Mouse (Mus musculus): ENCODE measurements around the gene Gm9833. TPM values are rescaled to one million over a fixed set of nuclear protein-coding genes. Genes with fewer than 3 reads are reported as not detected.
"Not testable (repeated sequence)": the region's sequence is repeated elsewhere in the genome, so short reads cannot be mapped to it uniquely, and the experiment has no call there.

Gm9833 gene
- total RNA-seq (2021): 1 to 10 TPM; 4.0 to 4.6 TPM
- long read RNA-seq, experiment 1: 0 reads
- long read RNA-seq, experiment 2: 0 reads

DNA sequence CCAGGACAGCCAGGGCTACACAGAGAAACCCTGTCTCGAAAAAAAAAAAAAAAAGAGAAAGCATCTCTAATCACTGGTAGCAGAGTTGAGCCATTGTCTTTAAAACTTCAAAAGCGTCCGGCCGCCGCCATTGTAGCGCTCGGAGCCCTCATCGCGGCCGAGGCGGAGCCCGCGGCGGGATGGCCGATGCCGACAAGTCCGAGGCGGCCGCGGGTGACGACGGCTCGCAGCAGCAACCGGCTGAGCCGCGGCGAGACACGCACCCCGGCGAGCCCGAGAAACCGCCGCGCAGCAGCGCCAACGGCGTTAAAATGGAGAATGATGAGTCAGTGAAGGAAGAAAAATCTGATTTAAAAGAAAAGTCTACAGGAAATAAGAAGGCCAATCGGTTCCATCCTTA lies at the start of gene Gm9833:
Gene Gm9833, plus strand, starts transcription at position 117 of the 400 bp plus-strand sequence.
- DNase-seq (ENCODE audit: low spot score in 2 of 2): not testable (repeated sequence)

DNA sequence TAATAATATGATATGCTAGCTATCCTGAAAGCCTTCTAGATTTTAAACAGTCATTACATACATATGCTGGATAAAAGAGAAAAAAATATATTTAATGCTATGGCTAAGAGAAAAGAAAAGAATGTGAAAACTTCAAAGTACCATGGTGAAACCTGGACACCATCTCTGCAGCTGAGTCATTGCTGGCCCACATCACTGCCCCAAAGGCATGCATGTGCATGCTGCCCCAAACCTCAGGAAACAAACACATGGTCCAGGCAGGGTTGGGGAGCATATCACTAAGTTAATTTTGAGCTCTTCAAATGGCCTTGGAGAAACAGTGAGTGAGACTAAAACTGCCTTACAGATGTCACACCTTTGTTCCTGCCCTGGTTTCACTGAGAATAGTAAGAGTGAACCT lies 17.8 kb upstream of the Gm9833 start:
- DNase-seq (ENCODE audit: low spot score in 2 of 2): no peak

DNA sequence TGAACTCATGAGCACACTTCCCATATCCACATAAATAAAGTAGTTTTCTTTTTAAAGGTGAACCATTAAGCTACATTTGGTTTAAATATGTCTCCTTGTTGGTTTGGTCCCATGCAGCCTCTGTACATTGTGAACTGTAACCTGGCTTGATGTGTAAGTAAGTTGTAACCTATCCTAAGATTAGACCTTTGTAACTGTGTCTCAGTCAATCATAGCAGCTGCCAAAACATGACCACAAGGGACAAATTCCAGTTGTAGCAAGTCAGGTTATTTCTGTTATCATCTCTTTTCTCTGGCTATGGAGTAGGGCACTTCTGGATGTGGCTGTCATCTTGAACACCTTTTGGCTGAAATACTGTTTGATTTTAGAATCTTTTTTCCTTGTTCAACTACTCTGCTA lies 12.1 kb upstream of the Gm9833 start:
- DNase-seq (ENCODE audit: low spot score in 2 of 2): no peak

DNA sequence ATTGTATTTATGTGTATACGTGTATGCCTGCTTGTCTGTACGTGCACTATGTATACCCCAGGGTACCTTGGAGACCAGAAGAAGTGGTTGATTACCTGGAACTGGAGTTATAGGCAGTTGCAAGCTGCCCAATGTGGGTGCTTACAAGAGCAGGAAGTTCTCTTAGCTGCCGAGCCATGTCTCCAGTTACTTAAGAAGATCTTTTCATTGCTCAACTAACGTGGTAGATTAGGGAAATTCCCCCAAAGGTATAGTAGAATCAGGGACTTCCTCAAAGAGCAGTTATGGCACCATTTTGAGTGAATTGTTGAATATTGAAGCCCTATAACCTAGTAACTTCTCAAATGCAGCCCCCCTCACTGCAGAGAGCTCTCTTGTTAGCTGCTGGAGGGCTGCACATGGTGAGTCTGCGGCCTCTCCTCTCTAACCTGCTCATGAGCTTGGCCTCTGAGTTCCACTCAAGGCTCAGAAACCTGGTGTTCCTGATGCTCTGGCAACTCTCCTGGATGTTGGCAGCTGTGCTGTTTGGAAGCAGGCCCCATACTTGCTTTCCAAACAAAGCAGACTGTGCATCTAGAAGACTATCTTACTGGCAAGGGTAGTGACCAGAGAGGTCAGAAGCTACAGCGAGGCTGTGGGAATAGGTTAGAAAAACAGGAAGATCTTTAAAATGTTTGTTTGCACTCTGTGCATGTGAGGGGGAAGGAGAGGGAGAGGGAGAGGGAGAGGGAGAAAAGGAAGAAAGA lies 10.6 kb upstream of the Gm9833 start:
- no peak for DNase-seq (ENCODE audit: low spot score in 2 of 2)

DNA sequence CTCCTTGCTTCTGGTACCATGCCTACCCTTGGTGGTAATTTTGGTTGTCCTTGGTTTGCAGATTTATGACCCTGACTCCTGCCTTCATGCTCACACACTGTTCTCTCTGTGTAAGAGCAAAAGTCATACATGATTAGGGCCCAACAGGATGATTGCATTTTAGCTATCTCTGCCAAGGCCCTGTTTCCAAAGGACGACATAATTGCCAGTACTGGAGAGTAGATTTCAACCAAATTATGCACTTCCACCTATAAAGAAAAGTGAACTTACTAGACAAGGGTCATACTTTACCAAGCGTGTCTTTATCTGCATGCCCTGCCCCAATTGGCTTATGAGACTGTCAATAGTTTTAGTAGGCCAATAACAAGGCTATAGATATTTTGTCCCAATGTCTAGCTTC lies 9.8 kb upstream of the Gm9833 start:
- no peak for DNase-seq (ENCODE audit: low spot score in 2 of 2)

DNA sequence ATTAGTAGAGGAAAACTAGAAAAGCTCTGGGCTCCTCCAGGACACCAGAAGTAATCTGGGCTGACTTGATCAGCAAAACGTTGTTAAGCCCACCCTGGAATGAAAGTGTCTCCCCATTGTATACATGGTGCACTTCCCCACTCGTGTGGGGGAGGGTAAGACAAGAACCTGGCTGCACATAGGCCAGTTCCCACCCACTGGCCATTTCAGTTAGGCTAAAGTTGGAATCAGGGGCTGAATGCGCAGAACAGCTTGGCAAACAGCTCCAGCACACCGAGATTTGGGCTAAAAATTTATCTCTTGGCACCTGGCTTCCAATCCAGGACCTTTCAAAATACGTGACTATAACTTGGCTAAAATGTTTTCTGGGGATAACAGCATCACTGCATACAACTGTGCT lies 6.6 kb upstream of the Gm9833 start:
- no peak for DNase-seq (ENCODE audit: low spot score in 2 of 2)

DNA sequence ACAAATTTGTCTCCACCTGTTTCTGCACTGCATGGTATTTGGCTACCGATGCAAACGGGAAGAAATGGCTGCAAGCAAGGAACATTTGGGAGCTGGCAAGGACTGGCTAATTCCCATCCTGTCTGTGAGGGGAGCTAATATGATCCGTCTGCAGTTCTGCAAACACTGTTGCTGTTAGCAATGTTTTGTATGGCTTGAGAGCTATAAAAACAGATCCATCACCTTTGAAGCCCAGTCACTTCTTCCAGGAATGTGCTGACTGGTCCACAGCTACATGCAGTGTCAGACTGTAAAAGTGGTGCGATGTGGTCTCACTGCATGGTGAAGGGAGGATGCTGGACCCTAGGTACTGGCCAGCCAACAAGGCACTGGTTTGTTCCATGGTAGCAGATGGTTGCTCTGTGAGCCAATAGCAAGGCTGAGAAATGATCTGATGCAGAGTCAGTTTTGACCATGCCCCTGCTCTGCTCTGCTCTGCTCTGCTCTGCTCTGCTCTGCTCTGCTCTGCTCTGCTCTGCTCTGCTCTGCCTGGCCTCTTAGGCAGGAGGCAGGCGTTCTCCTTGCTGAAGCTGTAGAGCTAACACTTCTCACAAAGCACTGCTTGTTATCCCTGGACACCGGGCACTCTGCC lies 5.9 kb upstream of the Gm9833 start:
- DNase-seq (ENCODE audit: low spot score in 2 of 2): no peak

DNA sequence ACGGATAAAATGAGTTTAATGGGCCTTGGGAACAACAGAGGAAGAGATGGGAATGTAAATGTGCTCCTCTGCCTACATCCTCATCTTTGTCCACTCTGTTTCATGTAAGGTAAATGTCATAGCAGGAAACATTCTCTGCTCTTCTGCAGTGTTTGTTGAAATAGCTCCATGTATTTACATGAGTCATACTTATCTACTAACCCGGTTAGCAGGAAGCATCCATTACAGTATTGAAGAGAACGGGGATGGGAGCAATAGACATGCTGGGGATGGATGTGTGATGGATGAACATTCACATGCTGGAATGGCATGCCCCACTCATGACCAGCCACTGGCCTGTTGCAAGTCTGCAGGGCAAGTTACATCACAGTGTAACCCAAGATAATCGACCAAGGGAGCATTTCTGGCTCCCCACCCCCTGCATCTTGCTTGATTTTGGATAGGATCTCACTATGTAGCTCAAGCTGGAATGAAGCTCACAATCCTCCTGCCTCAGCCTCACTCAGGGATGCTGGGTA lies 5.3 kb upstream of the Gm9833 start:
- DNase-seq (ENCODE audit: low spot score in 2 of 2): no peak

DNA sequence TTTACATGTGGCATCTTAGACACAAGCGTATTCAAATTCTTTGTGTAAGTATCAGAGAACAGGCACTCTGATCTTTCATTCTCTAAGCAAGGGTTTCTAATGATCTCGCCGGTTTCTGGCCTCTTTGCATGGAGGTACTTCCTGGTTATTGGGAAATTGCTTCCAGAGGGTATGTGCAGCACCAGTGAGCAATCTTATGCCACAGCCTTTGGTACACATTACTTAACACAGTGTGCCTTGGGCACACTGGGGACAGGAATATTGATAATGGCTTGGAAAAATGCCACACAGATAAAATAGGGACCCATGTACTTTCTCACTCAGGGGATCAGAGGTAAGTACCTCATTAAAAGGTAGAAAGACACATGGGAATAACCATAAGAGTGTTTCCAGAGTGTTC lies 3.8 kb upstream of the Gm9833 start:
- no peak for DNase-seq (ENCODE audit: low spot score in 2 of 2)

DNA sequence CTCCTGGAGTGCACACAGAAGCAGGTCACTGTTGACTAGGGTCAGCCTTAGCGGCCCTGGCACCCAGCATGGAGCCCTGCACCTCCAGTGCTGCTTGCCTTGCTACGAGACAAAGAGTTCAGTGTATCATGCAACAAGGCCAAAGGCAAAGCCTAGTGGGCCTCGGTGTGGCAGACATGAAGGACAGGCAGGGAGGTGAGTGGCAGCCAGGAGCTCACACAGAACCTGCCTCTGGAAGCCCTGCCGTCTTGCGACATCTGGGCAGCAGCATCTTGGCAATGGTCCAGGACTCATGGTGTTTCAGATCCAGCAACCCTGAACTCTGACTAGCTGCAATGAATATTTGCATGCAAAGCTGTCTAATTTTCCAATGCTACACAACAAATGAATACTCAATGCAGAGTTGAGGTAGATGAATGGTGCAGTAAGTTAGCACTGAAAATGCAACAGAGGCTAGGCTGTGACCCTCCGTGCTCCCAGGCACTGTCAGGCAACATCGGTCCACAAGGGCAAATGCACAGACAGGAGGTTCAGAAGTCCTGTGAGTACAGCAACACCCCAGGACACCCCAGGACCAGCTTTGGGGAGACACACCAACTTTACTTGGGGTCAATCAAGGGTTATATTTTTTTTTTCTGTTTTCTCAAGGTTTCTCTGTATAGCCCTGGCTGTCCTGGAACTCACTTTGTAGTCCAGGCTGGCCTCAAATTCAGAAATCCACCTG lies 2.4 kb upstream of the Gm9833 start:
- DNase-seq (ENCODE audit: low spot score in 2 of 2): no peak

DNA sequence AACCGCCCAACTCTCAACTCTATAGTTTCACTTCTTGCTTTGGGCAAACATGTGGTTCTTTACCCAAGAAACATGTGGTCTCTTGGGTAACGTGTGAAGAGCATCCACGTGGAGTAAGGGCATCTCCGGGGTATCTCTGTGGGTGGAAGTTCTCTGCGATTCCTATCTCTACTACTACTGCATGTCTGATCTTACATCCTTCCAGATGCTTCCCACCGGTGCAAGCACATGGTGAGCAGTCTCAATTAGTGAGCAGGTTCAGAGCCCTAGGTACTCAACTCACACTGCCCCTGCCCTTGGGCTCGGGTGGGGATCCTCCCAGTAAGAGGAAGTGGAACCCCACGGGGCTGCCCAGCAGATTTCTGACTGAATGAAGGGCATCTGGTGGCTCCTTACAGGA lies 399 bp upstream of the Gm9833 start:
- DNase-seq (ENCODE audit: low spot score in 2 of 2): no peak

DNA sequence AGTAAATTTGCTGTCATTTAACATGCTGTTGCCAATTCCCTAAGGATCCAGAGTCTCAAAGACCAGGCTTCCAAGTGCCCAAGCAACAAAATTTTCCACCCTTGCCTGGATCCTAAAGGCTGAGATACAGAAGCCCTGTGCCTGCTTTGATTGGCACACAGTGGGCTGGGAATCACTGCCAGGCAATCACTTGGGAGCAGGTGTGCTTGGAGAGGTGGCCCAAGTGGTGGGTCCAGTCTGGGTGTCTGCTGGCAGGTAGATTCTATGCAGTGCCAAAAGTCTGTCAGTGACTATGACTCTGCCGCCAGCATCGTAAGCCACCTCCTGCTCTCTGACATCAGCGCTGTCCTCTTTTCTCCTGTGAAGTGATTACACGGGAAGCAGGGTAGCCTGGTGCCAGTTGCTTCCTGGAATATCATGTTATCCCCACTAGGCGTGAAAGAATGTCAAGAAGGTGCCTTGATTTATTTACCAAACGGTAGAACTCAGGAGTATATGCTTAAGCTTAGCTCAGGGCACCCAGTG lies 3.8 kb downstream of the Gm9833 start:
- DNase-seq (ENCODE audit: low spot score in 2 of 2): no peak

DNA sequence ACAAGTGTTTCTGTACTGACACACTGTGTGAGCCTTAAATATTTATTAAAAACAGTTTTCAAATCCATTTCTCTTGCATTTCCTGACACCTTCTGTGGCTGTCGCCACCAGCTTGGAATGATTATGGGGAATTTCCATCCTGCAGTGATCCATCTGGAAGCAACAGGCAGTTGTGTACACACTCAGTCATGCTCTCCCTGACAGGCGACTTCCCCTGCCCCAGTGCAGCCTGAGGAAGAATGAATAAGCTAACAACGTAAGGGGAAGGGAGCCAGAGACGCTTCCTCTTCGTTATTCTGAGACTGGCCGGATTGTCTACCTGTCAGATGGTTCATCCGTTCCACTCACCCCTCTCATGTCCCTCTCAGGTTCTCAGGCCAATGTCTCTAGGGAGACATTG lies 4.6 kb downstream of the Gm9833 start:
- DNase-seq (ENCODE audit: low spot score in 2 of 2): no peak

DNA sequence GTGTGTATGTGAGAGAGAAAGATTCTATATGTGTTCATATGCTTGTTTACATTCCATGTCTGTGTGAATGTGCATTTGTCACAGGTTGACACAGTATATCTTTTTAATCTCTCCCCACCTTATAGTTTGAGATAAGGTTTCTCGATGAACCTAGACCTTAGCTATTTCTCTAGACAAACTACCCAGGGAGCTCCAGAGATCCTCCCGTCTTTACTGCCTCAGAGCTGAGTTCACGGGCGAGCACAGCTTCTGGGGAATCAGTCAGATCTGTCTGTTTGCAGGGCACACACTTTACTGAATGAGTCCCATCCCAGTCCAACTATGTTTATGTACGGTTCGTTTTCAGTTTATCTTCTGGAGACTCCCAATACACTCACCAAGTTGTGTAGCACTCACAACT lies 5.0 kb downstream of the Gm9833 start:
- DNase-seq (ENCODE audit: low spot score in 2 of 2): no peak

DNA sequence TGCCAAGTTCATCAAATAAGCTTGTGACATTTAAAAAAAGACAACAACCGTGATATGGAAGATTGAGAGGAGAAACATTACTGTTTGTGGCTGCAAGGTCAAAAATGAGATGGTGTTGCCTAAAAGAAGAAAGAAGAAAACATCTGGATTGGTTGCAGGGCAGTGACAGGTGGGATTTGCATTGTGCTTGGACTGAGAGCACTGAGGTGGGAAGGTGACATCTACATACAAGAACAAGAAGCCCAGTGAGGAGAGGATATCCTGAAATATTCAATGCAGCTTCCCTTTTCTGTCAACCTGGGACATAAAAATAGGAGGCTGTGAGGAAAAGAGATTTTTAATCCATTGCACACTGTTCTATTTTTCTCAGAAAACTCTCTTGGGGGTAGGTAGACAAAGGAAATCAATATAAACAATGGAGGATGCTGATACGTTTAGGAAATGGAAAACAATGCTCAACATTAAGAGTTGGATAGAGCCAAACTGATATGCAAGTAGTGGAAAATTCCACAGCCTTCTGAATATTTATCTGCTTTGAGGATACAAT lies 7.2 kb downstream of the Gm9833 start:
- DNase-seq (ENCODE audit: low spot score in 2 of 2): no peak

DNA sequence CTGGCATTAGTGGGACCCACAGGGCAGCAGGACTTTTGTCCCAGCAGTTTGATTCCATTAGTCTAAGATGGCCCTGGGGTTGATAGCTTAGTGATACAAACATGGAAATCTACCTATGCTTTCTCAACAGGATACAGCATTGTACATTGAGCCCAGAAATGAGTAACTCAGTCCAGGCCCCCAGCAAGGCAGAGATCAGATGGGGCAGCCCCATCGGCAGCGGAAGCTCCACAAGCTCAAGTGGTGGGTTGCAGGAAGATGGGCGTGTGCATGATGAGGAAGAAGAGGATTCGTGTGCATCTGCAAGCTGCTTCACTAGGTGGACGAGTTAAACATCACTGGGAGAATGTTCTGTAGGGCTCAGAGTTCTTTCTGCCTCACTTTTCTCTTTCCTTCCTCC lies 11.8 kb downstream of the Gm9833 start:
- DNase-seq (ENCODE audit: low spot score in 2 of 2): no peak

DNA sequence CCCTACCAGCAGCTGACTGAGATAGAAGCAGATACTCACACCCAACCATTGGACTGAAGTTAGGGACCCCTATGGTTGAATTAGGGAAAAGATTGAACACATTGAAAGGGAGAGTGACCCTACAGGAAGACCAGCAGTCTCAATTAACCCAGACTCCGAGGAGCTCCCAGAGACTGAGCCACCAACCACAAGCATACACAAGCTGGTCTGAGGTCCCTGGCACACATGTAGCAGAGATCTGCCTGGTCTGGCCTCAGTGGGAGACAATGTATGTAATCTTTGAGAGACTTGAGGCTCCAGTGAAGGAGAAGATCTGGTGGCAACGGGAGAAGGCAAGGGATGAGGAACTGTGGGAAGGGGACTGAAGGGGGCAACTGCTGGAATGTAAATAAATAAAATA lies 23.7 kb downstream of the Gm9833 start:
- no peak for DNase-seq (ENCODE audit: low spot score in 2 of 2)

DNA sequence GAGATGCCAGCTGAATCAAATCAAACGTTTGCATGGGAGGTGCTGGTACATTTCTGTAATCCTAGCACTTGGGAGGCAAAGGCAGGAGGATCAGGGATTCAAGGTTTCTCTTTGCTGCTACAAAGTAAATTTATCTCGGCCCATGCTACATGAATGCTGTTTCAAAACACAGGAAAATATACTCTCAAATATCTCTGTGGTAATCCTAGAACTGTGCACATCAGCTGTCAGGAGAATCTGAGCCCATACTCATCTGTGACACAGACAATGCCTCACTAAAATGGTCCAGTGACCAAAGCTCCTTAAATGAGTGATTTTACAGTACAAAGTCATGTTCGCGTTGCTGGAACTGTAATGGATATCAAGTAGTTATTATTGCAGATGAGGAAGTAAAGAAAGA lies 24.3 kb downstream of the Gm9833 start:
- DNase-seq (ENCODE audit: low spot score in 2 of 2): no peak

DNA sequence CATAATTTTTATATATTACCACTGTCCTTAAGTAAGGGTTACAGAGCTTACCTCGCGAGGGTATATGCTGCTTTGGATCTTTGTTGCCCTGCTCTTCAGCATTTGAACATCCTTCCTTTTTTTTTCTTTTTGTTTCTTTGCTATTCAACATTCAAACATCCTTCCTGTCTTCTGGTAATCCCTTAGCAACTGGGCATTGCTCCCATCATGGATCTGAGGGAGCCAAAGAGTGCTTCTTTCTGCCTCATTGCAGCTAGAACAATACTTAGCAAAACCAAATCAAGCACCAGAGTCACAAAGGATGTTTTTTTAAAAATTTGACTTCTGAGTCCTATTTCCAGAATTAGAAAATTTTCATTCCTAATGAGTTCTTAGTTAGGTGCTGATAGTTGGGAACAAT lies 24.8 kb downstream of the Gm9833 start:
- no peak for DNase-seq (ENCODE audit: low spot score in 2 of 2)

DNA sequence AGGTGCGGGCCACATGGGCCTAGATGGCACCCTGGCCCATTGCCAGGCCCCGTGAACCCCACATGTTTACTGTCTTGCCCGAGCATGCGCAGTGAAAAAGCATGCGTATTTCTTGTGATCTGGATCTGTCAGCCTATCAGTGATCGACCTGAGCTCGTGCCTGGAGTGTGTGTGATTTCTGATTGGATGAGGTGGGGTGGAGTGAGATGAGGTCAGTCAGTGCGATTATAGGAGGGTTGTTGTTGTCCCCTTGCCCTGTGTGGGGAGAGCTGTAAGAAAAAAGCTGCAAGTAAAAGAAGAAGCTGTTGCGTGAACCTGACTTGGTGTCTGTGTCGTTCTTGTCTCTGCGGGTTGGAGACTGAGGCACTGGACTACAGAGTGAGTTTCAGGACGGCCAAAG lies 28.6 kb downstream of the Gm9833 start:
- no peak for DNase-seq (ENCODE audit: low spot score in 2 of 2)

DNA sequence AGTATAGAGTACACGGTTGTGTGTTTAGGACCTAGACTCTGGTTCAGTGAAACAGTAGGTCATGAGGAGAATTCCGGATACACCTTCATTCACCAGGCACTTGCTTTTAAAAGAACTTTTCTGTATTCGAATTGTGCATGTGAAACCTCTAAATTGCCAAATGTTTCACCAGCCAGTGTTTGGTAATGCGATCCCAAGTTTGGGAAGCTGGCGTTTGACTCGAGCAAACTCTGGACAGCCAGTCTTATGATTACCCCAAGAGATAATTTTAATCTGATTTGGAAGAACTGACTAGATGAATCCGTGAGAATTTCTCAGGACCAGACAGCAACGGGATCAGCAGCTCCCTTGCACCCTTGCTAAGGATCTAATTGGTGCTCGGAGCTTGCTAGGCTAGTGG lies 33.3 kb downstream of the Gm9833 start:
- DNase-seq (ENCODE audit: low spot score in 2 of 2): no peak

All from gastrocnemius, postnatal 4 days (tissue).